Mouse (Mus musculus) midbrain, embryonic 12.5 days (tissue): ENCODE measurements at regions not wholly inside any gene's neighbourhood (a gene's known extent, or its start where the extent isn't known, plus 50 kb on each side); places are given as distances from the start of the nearest gene placed in this dataset.

Experiments
- ATAC-seq: fragments of 200-750 bp; cut with Nextera tagmentation; 2 replicates; pipeline ENCODE4 v1.8.0; 2017; ENCODE audit warnings: low read depth, moderate TSS enrichment, moderate library complexity; ENCODE audit not compliant: low FRiP score
- H3K27ac ChIP-seq: fragments of 300-500 bp; sonication (generic); replicated peaks from 2 replicates; pipeline ENCODE4 v1.5.1; 2016; ENCODE audit warnings: mild to moderate bottlenecking
- H3K27me3 ChIP-seq: fragments of 300-500 bp; sonication (generic); 2 replicates; pipeline ENCODE4 v1.6.1; 2016; ENCODE audit warnings: mild to moderate bottlenecking
- H3K36me3 ChIP-seq: fragments of 300-500 bp; sonication (generic); 2 replicates; pipeline ENCODE4 v1.6.1; 2016
- H3K4me1 ChIP-seq: fragments of 300-500 bp; sonication (generic); 2 replicates; pipeline ENCODE4 v1.6.1; 2016
- H3K4me2 ChIP-seq: fragments of 300-500 bp; sonication (generic); replicated peaks from 2 replicates; pipeline ENCODE4 v1.6.1; 2016; ENCODE audit warnings: mild to moderate bottlenecking, moderate library complexity
- H3K4me3 ChIP-seq: fragments of 300-500 bp; sonication (generic); 2 replicates; pipeline ENCODE4 v1.5.1; 2016; ENCODE audit warnings: mild to moderate bottlenecking
- H3K9ac ChIP-seq: fragments of 300-500 bp; sonication (generic); replicated peaks from 2 replicates; pipeline ENCODE4 v1.6.1; 2016; ENCODE audit warnings: mild to moderate bottlenecking, moderate library complexity
- H3K9me3 ChIP-seq: fragments of 300-500 bp; sonication (generic); 2 replicates; pipeline ENCODE4 v1.6.1; 2016; ENCODE audit warnings: mild to moderate bottlenecking
- WGBS: fragments of 180-500 bp; shearing (Covaris S2); methylation state at CpG from one replicate; pipeline ENCODE4 v1.1.7; 2016; 5-methylcytosine and 5-hydroxymethylcytosine counted together

- WGBS = 80% methylated on average over 5 of the region's 5 CpGs
- Histone ChIP-seq H3K9ac (no peak overlapping the region), H3K4me3 (no peak overlapping the region), H3K27ac (no peak overlapping the region), H3K4me1 (peaks cover 5% of the 10 kb centered on the region; the same call in 1 of the 2 replicates), H3K36me3 (no peaks in the 10 kb centered on the region), H3K4me2 (no peak overlapping the region), H3K27me3 (peaks cover 68% of the 10 kb centered on the region), H3K9me3 (no peaks in the 10 kb centered on the region)
- ATAC-seq = no peak
Observed at GRCm38 (mm10) chr6:100055980-100056379, 231.3 kb downstream of the Rybp start.

- no peak overlapping the region for H3K27ac ChIP-seq
- H3K27me3 ChIP-seq = peaks cover 80% of the 10 kb centered on the region
- H3K4me2 ChIP-seq = no peak overlapping the region
- ATAC-seq = no peak
- no peaks in the 10 kb centered on the region for H3K9me3 ChIP-seq
- H3K36me3 ChIP-seq = no peaks in the 10 kb centered on the region
- H3K4me1 ChIP-seq = peaks cover 5% of the 10 kb centered on the region; the same call in 1 of the 2 replicates
- 81% methylated on average over 8 of the region's 8 CpGs for WGBS
- no peak overlapping the region for H3K9ac ChIP-seq
- no peak overlapping the region for H3K4me3 ChIP-seq
Observed at GRCm38 (mm10) chr6:100052955-100053795, 234.1 kb downstream of the Rybp start.

- no peak for ATAC-seq
- no peaks in the 10 kb centered on the region for H3K36me3 ChIP-seq
- H3K27me3 ChIP-seq = peaks cover 81% of the 10 kb centered on the region
- H3K9ac ChIP-seq = no peak overlapping the region
- H3K4me3 ChIP-seq = no peak overlapping the region
- no peak overlapping the region for H3K4me2 ChIP-seq
- peaks cover 5% of the 10 kb centered on the region; the same call in 1 of the 2 replicates for H3K4me1 ChIP-seq
- 89% methylated on average over 4 of the region's 4 CpGs for WGBS
- H3K9me3 ChIP-seq = no peaks in the 10 kb centered on the region
- no peak overlapping the region for H3K27ac ChIP-seq
Observed at GRCm38 (mm10) chr6:100052406-100052805, 234.9 kb downstream of the Rybp start.

GRCm38 (mm10) chr6:100049036-100049435, 238.2 kb downstream of the Rybp start:
- WGBS = 93% methylated on average over 3 of the region's 3 CpGs
- no peak overlapping the region for H3K9ac ChIP-seq

GRCm38 (mm10) chr6:100046186-100046990, 240.9 kb downstream of the Rybp start:
- H3K4me3 ChIP-seq = no peak overlapping the region
- 0 out of 2 replicates have a peak overlapping the region, but pooled peaks have one; percentile 13 for H3K4me2 ChIP-seq
- 0 out of 2 replicates have a peak overlapping the region, but pooled peaks have one; percentile 10 for H3K27ac ChIP-seq
- peaks cover 87% of the 10 kb centered on the region for H3K27me3 ChIP-seq
- H3K9me3 ChIP-seq = no peaks in the 10 kb centered on the region
- ATAC-seq = peak; percentile 69
- no peak overlapping the region for H3K9ac ChIP-seq
- WGBS = 22% methylated on average over 12 of the region's 12 CpGs
- no peaks in the 10 kb centered on the region for H3K36me3 ChIP-seq
- peaks cover 13% of the 10 kb centered on the region for H3K4me1 ChIP-seq

More at GRCm38 (mm10) chr6:100049036-100049435, 238.2 kb downstream of the Rybp start:
- Histone ChIP-seq H3K4me2 (no peak overlapping the region), H3K9me3 (no peaks in the 10 kb centered on the region), H3K27me3 (peaks cover 87% of the 10 kb centered on the region), H3K27ac (no peak overlapping the region), H3K4me3 (no peak overlapping the region), H3K4me1 (peaks cover 18% of the 10 kb centered on the region), H3K36me3 (no peaks in the 10 kb centered on the region)
- ATAC-seq = no peak

- Histone ChIP-seq H3K9ac (no peak overlapping the region), H3K9me3 (no peaks in the 10 kb centered on the region), H3K36me3 (no peaks in the 10 kb centered on the region), H3K27me3 (peaks cover 90% of the 10 kb centered on the region), H3K27ac (no peak overlapping the region), H3K4me3 (no peak overlapping the region), H3K4me1 (peaks cover 18% of the 10 kb centered on the region), H3K4me2 (no peak overlapping the region)
- WGBS = 88% methylated on average over 6 of the region's 6 CpGs
- no peak for ATAC-seq
Observed at GRCm38 (mm10) chr6:100045109-100045508, 242.2 kb downstream of the Rybp start.

GRCm38 (mm10) chr6:100041161-100041560, 246.1 kb downstream of the Rybp start:
- Histone ChIP-seq H3K9ac (no peak overlapping the region), H3K4me1 (peaks cover 12% of the 10 kb centered on the region), H3K27me3 (peaks cover 79% of the 10 kb centered on the region), H3K9me3 (no peaks in the 10 kb centered on the region), H3K36me3 (no peaks in the 10 kb centered on the region), H3K4me3 (no peak overlapping the region), H3K27ac (no peak overlapping the region), H3K4me2 (no peak overlapping the region)
- 64% methylated on average over 5 of the region's 5 CpGs for WGBS
- ATAC-seq = no peak

- Histone ChIP-seq H3K4me1 (peaks cover 5% of the 10 kb centered on the region; the same call in 1 of the 2 replicates), H3K27ac (no peak overlapping the region), H3K4me3 (no peak overlapping the region), H3K36me3 (no peaks in the 10 kb centered on the region), H3K9me3 (no peaks in the 10 kb centered on the region), H3K27me3 (peaks cover 74% of the 10 kb centered on the region), H3K4me2 (no peak overlapping the region), H3K9ac (no peak overlapping the region)
- WGBS = 47% methylated on average over 7 of the region's 7 CpGs
- ATAC-seq = no peak
Observed at GRCm38 (mm10) chr6:100040459-100040984, 246.8 kb downstream of the Rybp start.

- peaks cover 70% of the 10 kb centered on the region for H3K27me3 ChIP-seq
- no peak overlapping the region for H3K4me3 ChIP-seq
- peaks cover 10% of the 10 kb centered on the region for H3K4me1 ChIP-seq
- no peak overlapping the region for H3K27ac ChIP-seq
- no peak for ATAC-seq
- H3K9me3 ChIP-seq = no peaks in the 10 kb centered on the region
- H3K4me2 ChIP-seq = no peak overlapping the region
- 79% methylated on average over 10 of the region's 10 CpGs for WGBS
- H3K36me3 ChIP-seq = no peaks in the 10 kb centered on the region
- no peak overlapping the region for H3K9ac ChIP-seq
Observed at GRCm38 (mm10) chr6:100032701-100033100, 254.6 kb downstream of the Rybp start.

GRCm38 (mm10) chr6:100030522-100030921, 256.8 kb downstream of the Rybp start:
- Histone ChIP-seq H3K27ac (no peak overlapping the region), H3K36me3 (no peaks in the 10 kb centered on the region), H3K4me3 (no peak overlapping the region), H3K4me1 (peaks cover 13% of the 10 kb centered on the region), H3K27me3 (peaks cover 76% of the 10 kb centered on the region), H3K4me2 (no peak overlapping the region), H3K9me3 (no peaks in the 10 kb centered on the region), H3K9ac (no peak overlapping the region)
- no peak for ATAC-seq
- 30% methylated on average over 2 of the region's 2 CpGs for WGBS

GRCm38 (mm10) chr6:100030010-100030409, 257.3 kb downstream of the Rybp start:
- WGBS = 35% methylated on average over 9 of the region's 9 CpGs
- no peak overlapping the region for H3K4me3 ChIP-seq
- H3K27ac ChIP-seq = no peak overlapping the region
- ATAC-seq = peak; percentile 64
- H3K9ac ChIP-seq = no peak overlapping the region
- no peak overlapping the region for H3K4me2 ChIP-seq
- H3K9me3 ChIP-seq = no peaks in the 10 kb centered on the region
- H3K36me3 ChIP-seq = no peaks in the 10 kb centered on the region
- peaks cover 17% of the 10 kb centered on the region for H3K4me1 ChIP-seq
- H3K27me3 ChIP-seq = peaks cover 76% of the 10 kb centered on the region

GRCm38 (mm10) chr6:100027524-100027923, 259.8 kb downstream of the Rybp start:
- no peak for ATAC-seq
- Histone ChIP-seq H3K9ac (no peak overlapping the region), H3K4me2 (no peak overlapping the region), H3K27me3 (peaks cover 62% of the 10 kb centered on the region), H3K27ac (no peak overlapping the region), H3K36me3 (no peaks in the 10 kb centered on the region), H3K4me1 (peaks cover 17% of the 10 kb centered on the region), H3K4me3 (no peak overlapping the region), H3K9me3 (no peaks in the 10 kb centered on the region)
- 44% methylated on average over 5 of the region's 5 CpGs for WGBS
